ENCODE assay signal across 26 mouse cellular contexts in genomic region chrX:57282184-57282583, GRCm38 (mm10).
"Had no signal": no experiment of that assay in that cellular context is flagged by ENCODE, and none has a peak within 500 bp of the region (broad histone marks: within the 10 kb centered on the region; RNA-seq: fewer than 3 reads in every experiment).

No protein-coding gene starts in this region.

- H3K9ac ChIP-seq: heart, embryonic 13.5 days; heart, embryonic 15.5 days; hindbrain, embryonic 13.5 days; hindbrain, embryonic 15.5 days; limb, embryonic 12.5 days; liver, embryonic 13.5 days had no signal

- H3K27me3 ChIP-seq: heart, embryonic 13.5 days; heart, embryonic 15.5 days; hindbrain, embryonic 13.5 days; hindbrain, embryonic 15.5 days; limb, embryonic 12.5 days; liver, embryonic 13.5 days had no signal

- H3K36me3 ChIP-seq: heart, embryonic 13.5 days; heart, embryonic 15.5 days; hindbrain, embryonic 13.5 days; hindbrain, embryonic 15.5 days; limb, embryonic 10.5 days; limb, embryonic 12.5 days; liver, embryonic 13.5 days had no signal

- DNase-seq: gastrocnemius, adult 2 months; gastrocnemius, postnatal 10 days; gastrocnemius, postnatal 25 days; heart, adult 11 months; heart, adult 2 months; heart, postnatal 14 days; heart, postnatal 36 days; kidney, adult 11 months; kidney, adult 8-10 months; kidney, postnatal 10 days; kidney, postnatal 25 days; kidney, postnatal 4 days; layer of hippocampus, adult 9-11 months; layer of hippocampus, postnatal 36 days; liver; liver, embryonic 13.5 days had no signal

- H3K4me3 ChIP-seq: gastrocnemius, adult 2 months; heart, adult 2 months; heart, embryonic 13.5 days; heart, embryonic 15.5 days; hindbrain, embryonic 13.5 days; hindbrain, embryonic 15.5 days; limb, embryonic 10.5 days; limb, embryonic 12.5 days; liver, embryonic 13.5 days had no signal

- H3K9me3 ChIP-seq: heart, embryonic 13.5 days; heart, embryonic 15.5 days; hindbrain, embryonic 13.5 days; hindbrain, embryonic 15.5 days; limb, embryonic 10.5 days; limb, embryonic 12.5 days; liver, embryonic 13.5 days had no signal

- ATAC-seq: hindbrain, postnatal 0 days; intestine, embryonic 16.5 days had no signal

- H3K27ac ChIP-seq: gastrocnemius, adult 2 months; heart, adult 2 months; heart, embryonic 13.5 days; heart, embryonic 15.5 days; hindbrain, embryonic 13.5 days; hindbrain, embryonic 15.5 days; hindbrain, postnatal 0 days; limb, embryonic 10.5 days; limb, embryonic 12.5 days; liver, embryonic 13.5 days had no signal

- H3K4me2 ChIP-seq: heart, embryonic 11.5 days; heart, embryonic 13.5 days; heart, embryonic 15.5 days; hindbrain, embryonic 13.5 days; hindbrain, embryonic 15.5 days; limb, embryonic 12.5 days; liver, embryonic 11.5 days; liver, embryonic 13.5 days had no signal

- H3K4me1 ChIP-seq: hindbrain, embryonic 15.5 days; limb, embryonic 10.5 days; liver, embryonic 13.5 days had no signal
